Mouse (Mus musculus) lung, adult 2 months (tissue): ENCODE data around the gene Slc10a1.

Experiments used
- CTCF ChIP-seq: fragments of 200-500 bp; IDR thresholded peaks from 2 replicates; pipeline ENCODE4 v1.5.1; 2011; ENCODE audit warnings: mild to moderate bottlenecking, low read length, control low read depth; ENCODE audit not compliant: insufficient read depth
- POLR2A ChIP-seq: fragments of 200-500 bp; IDR thresholded peaks from 2 replicates; pipeline ENCODE4 v1.6.1; 2011; ENCODE audit warnings: low read depth, mild to moderate bottlenecking, control low read depth, low read length, borderline replicate concordance; ENCODE audit errors: extremely low read depth

GRCm38 (mm10) chr12:80990901-80991445 is 22.5 kb upstream of the Slc10a1 start:
- TF ChIP-seq POLR2A (no peak), CTCF (no peak)
